Mouse (Mus musculus) cortical plate, adult 2 months (tissue): ENCODE results near the gene C3ar1.

Experiments used
- CTCF ChIP-seq: fragments of 200-500 bp; IDR thresholded peaks from 2 replicates; pipeline ENCODE4 v1.5.1; 2011; ENCODE audit warnings: mild to moderate bottlenecking, control low read depth, low read length; ENCODE audit not compliant: insufficient read depth; ENCODE audit errors: extremely low read depth
- POLR2A ChIP-seq: fragments of 200-500 bp; IDR thresholded peaks from 2 replicates; pipeline ENCODE4 v1.6.1; 2011; ENCODE audit warnings: mild to moderate bottlenecking, low read length, control low read depth; ENCODE audit not compliant: insufficient read depth; ENCODE audit errors: extremely low read depth

- TF ChIP-seq POLR2A (no peak), CTCF (no peak)
Observed at GRCm38 (mm10) chr6:122820071-122820798, 35.7 kb downstream of the C3ar1 start.
